Mouse (Mus musculus): ENCODE measurements around the gene Gm2310.

DNA sequence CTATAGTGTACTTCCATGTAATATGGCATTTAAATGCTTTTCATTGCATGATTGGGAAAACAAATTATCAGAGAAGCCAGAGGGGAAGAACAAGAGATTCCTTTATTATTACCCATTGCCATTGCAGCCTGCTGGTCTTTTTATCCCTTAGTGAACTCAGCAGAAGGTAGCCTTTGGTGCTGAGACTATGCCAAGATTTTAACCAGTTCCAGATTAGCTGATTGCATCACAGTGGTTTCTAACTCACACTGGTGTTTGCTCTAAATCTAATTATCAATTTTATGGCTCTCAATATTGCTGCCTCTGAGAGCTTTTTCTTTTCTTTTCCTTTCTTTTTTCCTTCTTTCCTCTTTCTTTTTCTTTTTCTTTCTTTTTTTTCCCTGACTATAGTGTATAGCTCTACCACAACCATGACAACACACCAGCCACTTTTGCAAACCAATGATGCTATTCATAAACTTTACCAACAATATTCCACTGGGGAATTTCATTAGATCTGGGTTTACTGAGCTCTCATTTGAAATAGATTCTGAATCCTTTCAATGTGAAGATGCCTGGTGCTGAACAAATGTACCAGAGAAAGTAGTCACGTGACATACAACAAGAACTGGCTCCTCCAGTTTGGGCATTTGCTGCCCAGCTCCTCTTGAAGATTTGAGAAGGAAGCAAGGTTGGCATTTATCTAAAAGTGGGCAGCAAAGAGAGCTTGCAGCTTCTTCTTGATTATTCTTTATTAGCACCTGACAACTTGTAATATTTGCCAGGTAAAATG is 43.9 kb upstream of the Gm2310 start:
- TF ChIP-seq CTCF (IDR thresholded peaks at IDR 0.05) (no peak), EP300 (IDR thresholded peaks at IDR 0.05) (no peak)
